Mouse (Mus musculus) hindbrain, embryonic 10.5 days (tissue): ENCODE data around the gene Ring1. TPM values are rescaled to one million over a fixed set of nuclear protein-coding genes. Genes with fewer than 3 reads are reported as not detected.
"Not testable (repeated sequence)": the region's sequence is repeated elsewhere in the genome, so short reads cannot be mapped to it uniquely, and the experiment has no call there.

ENCODE experiments used
- DNase-seq: peaks from one replicate; pipeline ENCODE4 v3.0.0-alpha.2; 2017; ENCODE audit warnings: low spot score
- H3K27ac ChIP-seq: fragments of 300-500 bp; sonication (generic); 2 replicates; pipeline ENCODE4 v1.5.1; 2016; ENCODE audit warnings: mild to moderate bottlenecking, moderate library complexity
- H3K27me3 ChIP-seq: fragments of 300-500 bp; sonication (generic); 2 replicates; pipeline ENCODE4 v1.6.1; 2016; ENCODE audit warnings: mild to moderate bottlenecking; ENCODE audit not compliant: poor library complexity, insufficient read depth, severe bottlenecking
- H3K36me3 ChIP-seq: fragments of 300-500 bp; sonication (generic); 2 replicates; pipeline ENCODE4 v1.6.1; 2016; ENCODE audit warnings: mild to moderate bottlenecking, moderate library complexity
- H3K4me1 ChIP-seq: fragments of 300-500 bp; sonication (generic); replicated peaks from 2 replicates; pipeline ENCODE4 v1.6.1; 2016; ENCODE audit warnings: mild to moderate bottlenecking
- H3K4me3 ChIP-seq: fragments of 300-500 bp; sonication (generic); 2 replicates; pipeline ENCODE4 v1.5.1; 2016; ENCODE audit warnings: mild to moderate bottlenecking, moderate library complexity
- H3K9me3 ChIP-seq: fragments of 300-500 bp; sonication (generic); 2 replicates; pipeline ENCODE4 v1.6.1; 2016; ENCODE audit warnings: mild to moderate bottlenecking, moderate library complexity
- WGBS: fragments of 180-500 bp; shearing (Covaris S2); methylation state at CpG from one replicate; pipeline ENCODE4 v1.1.7; 2016; 5-methylcytosine and 5-hydroxymethylcytosine counted together
- polyA plus RNA-seq: library from polyadenylated mRNA; unstranded; fragments of >200 nt; fragmentation: Nextera tagmentation; extraction: Ambion mirVana; gene quantifications from 2 replicates; pipeline ENCODE4 v1.2.1, GENCODE M21; 2016

Ring1 gene
- polyA plus RNA-seq, 1 experiment from 2014 or later = 17.3 TPM

DNA sequence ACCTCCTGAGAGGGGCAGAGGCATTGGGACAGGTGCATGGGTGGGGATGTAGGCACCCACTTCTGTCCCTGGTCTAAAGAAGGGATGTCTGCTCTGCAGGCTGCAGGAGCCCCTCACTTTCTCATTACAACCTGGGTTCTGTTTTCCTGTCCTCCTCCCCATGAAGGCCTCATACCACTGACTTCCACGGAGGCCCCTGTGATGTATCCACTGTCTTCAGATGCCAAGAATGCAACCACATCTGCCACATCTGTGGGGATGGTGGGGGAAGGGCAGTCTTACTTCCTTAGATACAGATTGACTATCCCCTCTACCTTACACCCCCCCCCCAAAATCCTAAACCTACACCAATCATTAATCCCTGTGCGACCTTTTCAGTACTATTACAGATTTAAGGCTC, 1.7 kb upstream of the Ring1 start:
- Histone ChIP-seq H3K27me3 (no peaks in the 10 kb centered on the region), H3K9me3 (peaks cover 20% of the 10 kb centered on the region), H3K4me1 (peaks cover 82% of the 10 kb centered on the region), H3K27ac (peak overlapping the region; percentile 98), H3K4me3 (peak overlapping the region; percentile 74), H3K36me3 (peaks cover 54% of the 10 kb centered on the region)
- WGBS = 19% methylated on average over 2 of the region's 2 CpGs
- DNase-seq = no peak

DNA sequence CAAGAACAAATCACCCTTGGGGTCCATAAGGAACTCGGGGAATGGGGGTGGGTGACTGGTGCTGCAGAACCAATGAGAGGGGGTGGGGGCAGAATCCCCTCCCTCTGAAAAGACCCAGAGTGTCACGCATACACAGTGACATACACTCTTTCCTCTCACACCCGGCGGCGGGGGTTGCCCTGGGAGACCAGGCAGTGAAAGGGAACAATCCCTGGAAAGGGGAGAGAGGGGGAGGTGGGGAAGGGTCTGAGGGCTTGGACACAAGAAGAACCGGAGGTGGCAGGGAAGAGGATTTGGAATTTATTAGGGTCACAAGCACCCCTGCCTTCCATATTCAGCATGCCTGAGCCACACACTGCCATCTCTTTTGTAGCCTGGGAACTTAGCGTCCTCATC, 1.3 kb upstream of the Ring1 start:
- Histone ChIP-seq H3K4me1 (peaks cover 79% of the 10 kb centered on the region), H3K4me3 (peak overlapping the region; percentile 74), H3K36me3 (peaks cover 58% of the 10 kb centered on the region), H3K9me3 (peaks cover 25% of the 10 kb centered on the region), H3K27me3 (no peaks in the 10 kb centered on the region), H3K27ac (peak overlapping the region; percentile 98)
- peak; percentile 96 for DNase-seq
- under 1% methylated on average over 7 of the region's 7 CpGs for WGBS

DNA sequence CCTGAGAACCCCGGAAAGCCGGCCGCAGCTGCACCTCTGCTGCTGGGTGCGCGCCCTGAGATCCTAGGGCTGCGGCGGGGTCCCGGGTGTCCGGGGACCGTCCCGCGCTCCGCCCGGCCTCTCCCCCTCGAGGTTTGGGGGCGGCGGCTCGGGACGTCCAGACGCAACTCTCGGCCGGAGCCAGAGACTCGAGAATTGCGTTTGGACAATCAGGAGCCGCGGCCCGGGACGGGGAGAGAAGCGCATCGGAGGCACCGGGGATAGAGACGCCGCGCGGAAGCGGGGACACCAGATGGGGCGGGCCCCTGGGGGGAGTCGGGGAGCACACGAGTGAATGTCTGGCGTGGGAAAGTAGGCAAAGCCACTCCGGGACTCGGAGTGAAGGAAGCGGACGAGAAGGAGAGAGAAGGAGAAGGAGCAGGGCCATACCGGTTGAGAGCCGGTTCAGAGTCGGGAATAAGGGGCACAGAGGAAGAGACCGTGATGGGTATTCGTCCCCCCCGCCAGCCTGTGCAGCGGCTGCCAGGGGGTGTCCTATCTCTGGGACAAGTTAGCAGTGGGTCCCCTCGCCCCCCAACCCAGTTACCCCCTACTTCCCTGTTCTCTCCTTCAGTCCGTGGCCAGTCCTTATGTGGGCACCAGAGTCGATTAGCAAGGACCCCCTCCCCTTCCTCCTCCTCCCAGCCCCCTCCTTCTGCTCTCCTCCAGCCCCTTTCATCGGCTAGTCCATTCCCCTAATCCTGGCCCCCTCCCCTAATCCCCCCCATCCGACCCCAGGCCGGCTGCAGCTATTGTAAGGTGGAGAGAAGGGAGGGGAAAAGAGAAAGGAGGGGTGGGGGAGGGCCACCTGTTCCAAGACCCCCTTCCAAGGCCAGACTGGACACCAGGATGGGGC, 628 bp upstream of the Ring1 start:
- H3K36me3 ChIP-seq = peaks cover 61% of the 10 kb centered on the region
- under 1% methylated on average over 57 of the region's 57 CpGs for WGBS

DNA sequence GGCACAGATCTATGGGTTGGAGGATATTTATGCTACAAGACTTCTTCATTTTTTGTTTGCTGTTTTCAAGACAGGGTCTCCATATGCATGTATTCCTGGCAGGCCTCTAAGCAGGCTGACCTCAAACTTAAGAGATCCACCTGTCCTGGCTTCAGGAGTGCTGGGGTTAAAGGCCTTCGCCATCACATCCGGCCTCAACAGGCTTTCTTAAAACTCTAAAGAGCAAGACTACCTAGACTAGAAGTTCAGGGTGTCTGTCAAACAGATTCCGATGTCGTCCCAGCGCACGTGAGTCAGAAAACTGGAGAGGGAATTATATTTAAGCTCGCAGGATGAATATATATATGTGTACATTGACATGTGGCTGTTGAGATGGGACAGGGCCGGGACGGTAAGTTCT, 802 bp downstream of the Ring1 start:
- H3K27me3 ChIP-seq = no peaks in the 10 kb centered on the region

More for the DNA sequence above, 628 bp upstream of the Ring1 start:
- H3K4me1 ChIP-seq = peaks cover 72% of the 10 kb centered on the region
- H3K27me3 ChIP-seq = no peaks in the 10 kb centered on the region
- peak overlapping the region; percentile 98 for H3K27ac ChIP-seq
- peak overlapping the region; percentile 74 for H3K4me3 ChIP-seq
- peaks cover 31% of the 10 kb centered on the region for H3K9me3 ChIP-seq
- peak; percentile 90 for DNase-seq

DNA sequence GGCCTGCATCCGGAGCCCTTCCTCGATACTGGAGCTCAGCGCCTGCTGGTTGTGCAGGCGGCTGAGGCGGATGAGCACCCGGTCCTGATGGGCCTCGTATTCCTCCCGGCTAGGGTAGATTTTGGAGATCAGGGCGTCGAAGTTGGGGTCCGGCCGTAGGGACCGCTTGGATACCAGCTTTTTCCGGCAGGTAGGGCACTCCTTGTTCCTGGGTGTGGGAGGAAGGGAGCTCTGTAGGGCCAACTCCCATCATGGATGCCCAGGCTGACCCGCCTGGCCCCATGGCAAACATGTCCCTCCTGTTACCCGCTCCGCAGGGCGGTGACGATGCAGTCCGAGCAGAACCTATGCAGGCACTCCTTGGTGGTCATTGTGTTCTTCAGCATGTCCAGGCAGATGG, 1.5 kb downstream of the Ring1 start:
- peak overlapping the region; percentile 74 for H3K4me3 ChIP-seq
- peaks cover 54% of the 10 kb centered on the region for H3K36me3 ChIP-seq
- peak overlapping the region; percentile 98; the same call in 1 of the 2 replicates for H3K27ac ChIP-seq
- WGBS = 94% methylated on average over 20 of the region's 20 CpGs
- no peak for DNase-seq
- H3K9me3 ChIP-seq = peaks cover 43% of the 10 kb centered on the region
- no peaks in the 10 kb centered on the region for H3K27me3 ChIP-seq
- peaks cover 51% of the 10 kb centered on the region for H3K4me1 ChIP-seq

More for the DNA sequence above, 802 bp downstream of the Ring1 start:
- H3K4me3 ChIP-seq = peak overlapping the region; percentile 74
- H3K36me3 ChIP-seq = peaks cover 59% of the 10 kb centered on the region
- H3K9me3 ChIP-seq = peaks cover 43% of the 10 kb centered on the region
- WGBS = 70% methylated on average over 9 of the region's 9 CpGs
- H3K4me1 ChIP-seq = peaks cover 58% of the 10 kb centered on the region
- H3K27ac ChIP-seq = peak overlapping the region; percentile 98
- no peak for DNase-seq

DNA sequence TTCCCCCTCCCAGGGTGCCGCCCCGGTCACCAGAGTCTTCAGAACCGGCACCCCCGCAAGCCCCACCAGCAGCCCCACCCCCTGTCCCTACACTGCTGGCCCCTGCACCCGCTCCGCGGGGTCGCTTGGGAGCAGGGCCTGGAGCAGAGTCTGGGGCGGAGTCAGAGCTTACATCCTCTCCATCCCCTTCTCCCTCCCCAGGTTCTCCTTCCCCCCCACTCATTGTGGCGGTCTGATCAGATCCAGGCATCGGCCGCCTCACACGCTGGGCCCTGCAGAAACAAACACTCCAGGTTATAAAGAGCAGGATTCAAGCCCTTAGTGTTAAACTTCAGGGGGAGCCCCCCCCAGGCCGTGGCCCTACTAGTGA, 2.1 kb downstream of the Ring1 start:
- Histone ChIP-seq H3K4me3 (peak overlapping the region; percentile 74; the same call in 1 of the 2 replicates), H3K4me1 (peaks cover 45% of the 10 kb centered on the region), H3K9me3 (peaks cover 43% of the 10 kb centered on the region), H3K27ac (0 out of 2 replicates have a peak overlapping the region, but pooled peaks have one; percentile 56), H3K27me3 (no peaks in the 10 kb centered on the region), H3K36me3 (peaks cover 52% of the 10 kb centered on the region)
- no peak for DNase-seq
- WGBS = 95% methylated on average over 14 of the region's 14 CpGs

DNA sequence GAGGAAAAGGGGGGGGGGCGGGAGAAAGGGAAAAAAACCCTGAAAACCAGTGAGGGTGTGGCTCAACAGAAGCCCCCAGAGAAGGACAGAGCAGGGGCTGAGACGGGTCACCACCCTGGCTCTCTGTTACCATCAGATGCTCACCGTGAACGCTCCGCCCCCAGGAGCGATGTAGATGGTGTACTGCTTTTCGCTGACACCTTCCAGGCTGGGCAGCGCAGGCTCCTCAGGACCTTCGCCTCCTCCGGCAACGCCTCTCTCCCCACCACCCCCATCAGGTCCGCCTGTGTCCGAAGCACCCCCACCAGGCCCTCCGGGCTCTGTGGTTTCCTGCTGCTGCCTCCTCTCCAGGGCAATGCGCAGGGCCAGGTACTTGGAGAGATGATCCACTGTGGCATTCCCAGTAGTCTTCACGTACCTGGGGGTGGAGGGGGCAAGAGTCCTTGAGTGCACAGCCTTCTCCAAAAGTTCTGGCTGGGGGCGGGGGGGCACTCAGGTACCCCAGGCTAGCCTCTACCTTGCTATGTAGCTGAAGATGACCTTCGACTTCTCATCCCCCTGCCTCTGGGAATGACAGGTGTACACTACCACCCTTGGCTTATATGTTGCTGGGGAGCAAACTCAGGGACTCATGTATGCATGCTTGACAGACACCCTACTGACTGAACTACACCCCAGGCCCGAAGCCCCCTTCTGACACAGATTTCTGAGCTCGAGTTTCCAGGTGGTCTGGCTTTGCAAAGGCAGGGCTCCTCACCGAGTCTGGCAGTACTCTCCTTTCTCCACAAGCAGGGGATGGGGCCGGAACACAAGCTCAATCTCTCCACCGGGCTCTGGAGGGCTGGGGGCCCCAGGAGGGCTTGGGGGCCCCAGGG, 2.7 kb downstream of the Ring1 start:
- H3K4me3 ChIP-seq = peak overlapping the region; percentile 74
- peaks cover 43% of the 10 kb centered on the region for H3K9me3 ChIP-seq
- WGBS = 96% methylated on average over 23 of the region's 23 CpGs
- no peak for DNase-seq
- peaks cover 55% of the 10 kb centered on the region for H3K36me3 ChIP-seq
- no peaks in the 10 kb centered on the region for H3K27me3 ChIP-seq
- H3K27ac ChIP-seq = 0 out of 2 replicates have a peak overlapping the region, but pooled peaks have one; percentile 56
- H3K4me1 ChIP-seq = peaks cover 39% of the 10 kb centered on the region

DNA sequence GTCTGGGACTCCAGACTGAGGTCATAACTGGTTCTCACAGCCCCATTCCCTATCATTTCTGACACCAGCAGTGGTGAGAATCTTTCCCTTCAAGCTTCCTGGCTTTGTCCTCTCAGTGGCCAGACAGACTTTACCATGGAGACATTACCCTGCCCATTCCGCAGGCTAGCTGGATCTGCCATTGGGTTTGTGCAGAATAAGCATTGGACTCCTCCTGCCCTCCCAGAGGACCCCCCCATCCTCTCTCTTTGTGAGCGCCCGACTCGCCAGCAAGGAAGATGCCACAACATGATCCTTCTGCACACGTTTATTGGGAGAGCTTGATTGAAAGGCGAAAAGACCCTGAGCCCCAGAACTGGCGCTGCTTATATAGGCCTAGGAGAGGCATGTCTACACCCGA, 11.0 kb downstream of the Ring1 start:
- no peak overlapping the region for H3K4me3 ChIP-seq
- no peak overlapping the region for H3K27ac ChIP-seq
- H3K9me3 ChIP-seq = peaks cover 18% of the 10 kb centered on the region
- 94% methylated on average over 8 of the region's 8 CpGs for WGBS
- no peak for DNase-seq
- no peaks in the 10 kb centered on the region for H3K27me3 ChIP-seq
- H3K36me3 ChIP-seq = peaks cover 43% of the 10 kb centered on the region
- H3K4me1 ChIP-seq = no peaks in the 10 kb centered on the region

DNA sequence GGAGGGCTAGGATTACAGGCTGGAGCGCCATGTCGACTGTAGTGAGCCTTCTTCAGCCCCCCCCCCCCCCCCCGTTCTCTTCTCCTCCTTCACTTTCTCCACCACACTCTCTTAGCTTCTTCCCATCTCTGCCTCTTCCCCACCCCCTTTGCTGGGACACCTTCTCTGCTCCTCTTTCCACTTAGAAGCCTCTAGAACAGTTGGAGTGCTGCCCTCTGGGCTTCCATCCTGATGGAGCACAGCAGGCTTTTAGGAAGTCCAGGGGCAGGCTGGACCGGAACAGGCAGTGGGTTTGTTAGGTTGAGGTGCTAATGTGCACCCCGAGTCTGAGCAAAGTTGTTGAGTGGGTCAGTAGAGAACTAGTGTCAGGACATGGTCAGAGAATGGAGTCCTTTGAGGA, 14.3 kb downstream of the Ring1 start:
- Histone ChIP-seq H3K4me1 (no peaks in the 10 kb centered on the region), H3K36me3 (peaks cover 21% of the 10 kb centered on the region), H3K27me3 (0 out of 2 replicates have a peak, but pooled peaks cover 4% of the 10 kb centered on the region), H3K9me3 (peaks cover 13% of the 10 kb centered on the region), H3K4me3 (no peak overlapping the region), H3K27ac (no peak overlapping the region)
- no peak for DNase-seq
- WGBS = 71% methylated on average over 5 of the region's 5 CpGs

DNA sequence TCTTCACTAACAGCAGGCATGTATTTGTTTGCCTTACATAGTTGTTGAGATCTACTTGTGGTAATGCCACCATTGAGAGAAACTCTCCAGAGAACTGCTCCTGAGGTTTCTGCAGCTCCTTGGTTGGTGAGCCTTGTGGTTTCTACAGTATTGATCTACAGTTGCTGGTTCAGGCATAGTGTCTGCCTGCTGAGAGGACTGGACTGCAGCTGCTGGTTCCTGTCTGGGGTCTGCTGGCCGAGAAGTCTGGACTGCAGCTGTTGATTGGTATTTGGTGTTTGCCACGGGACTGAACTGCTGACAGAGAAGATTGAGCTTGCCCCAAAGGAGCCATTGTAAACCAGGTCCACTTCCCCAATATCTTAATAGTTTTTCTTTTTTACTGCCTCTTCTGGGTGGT, 17.9 kb downstream of the Ring1 start:
- no peak overlapping the region for H3K27ac ChIP-seq
- H3K4me1 ChIP-seq = 0 out of 2 replicates have a peak, but pooled peaks cover 2% of the 10 kb centered on the region
- 65% methylated on average over 2 of the region's 2 CpGs for WGBS
- H3K36me3 ChIP-seq = no peaks in the 10 kb centered on the region
- no peak overlapping the region for H3K4me3 ChIP-seq
- H3K27me3 ChIP-seq = peaks cover 13% of the 10 kb centered on the region
- 0 out of 2 replicates have a peak, but pooled peaks cover 3% of the 10 kb centered on the region for H3K9me3 ChIP-seq
- DNase-seq = no peak

DNA sequence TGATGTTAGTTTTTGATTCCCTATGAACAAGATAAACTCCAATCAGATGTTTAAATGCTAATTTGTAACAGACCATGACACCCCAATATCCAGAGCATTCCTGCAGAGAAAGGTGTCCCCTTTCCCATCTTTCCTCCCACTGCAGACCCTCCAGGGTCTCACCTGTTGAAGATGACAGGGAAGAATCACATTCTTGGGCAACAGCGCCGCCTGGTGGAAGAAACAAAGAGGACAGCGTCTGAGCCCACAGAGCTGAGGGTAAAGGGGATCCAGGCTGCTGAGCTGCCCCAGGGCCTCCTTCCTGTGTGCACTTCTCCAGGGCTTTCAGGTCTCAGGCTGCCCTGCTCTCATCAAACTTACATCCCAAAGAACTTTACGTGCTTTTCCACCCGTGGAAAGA, 21.1 kb downstream of the Ring1 start:
- peak; percentile 68 for DNase-seq
- H3K27ac ChIP-seq = no peak overlapping the region
- 6% methylated on average over 5 of the region's 5 CpGs for WGBS
- 0 out of 2 replicates have a peak, but pooled peaks cover 3% of the 10 kb centered on the region for H3K9me3 ChIP-seq
- H3K27me3 ChIP-seq = peaks cover 45% of the 10 kb centered on the region
- no peak overlapping the region for H3K4me3 ChIP-seq
- no peaks in the 10 kb centered on the region for H3K36me3 ChIP-seq
- H3K4me1 ChIP-seq = peaks cover 19% of the 10 kb centered on the region

DNA sequence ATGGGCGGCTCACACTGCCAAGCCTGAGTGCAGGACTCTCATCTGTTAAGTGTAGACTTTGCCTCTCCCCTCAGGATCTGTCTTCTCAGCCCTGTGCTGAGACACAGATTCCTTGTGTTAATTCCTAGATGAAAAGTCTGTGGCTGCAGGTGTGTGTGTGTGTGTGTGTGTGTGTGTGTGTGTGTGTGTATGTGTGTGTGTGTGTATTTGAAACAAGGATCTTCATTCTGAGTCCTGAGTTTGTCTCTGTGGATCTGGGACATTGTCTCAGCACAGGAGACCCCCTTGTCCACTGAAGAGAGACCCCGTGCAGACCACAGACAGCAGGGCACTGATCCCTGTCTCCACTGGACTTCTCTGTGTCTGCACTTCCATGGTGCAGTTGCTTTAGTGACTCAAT, 23.7 kb downstream of the Ring1 start:
- H3K4me1 ChIP-seq = peaks cover 19% of the 10 kb centered on the region
- not testable (repeated sequence) for H3K27ac ChIP-seq, DNase-seq, H3K36me3 ChIP-seq, H3K9me3 ChIP-seq
- 70% methylated on average over 2 of the region's 2 CpGs for WGBS
- H3K27me3 ChIP-seq = peaks cover 60% of the 10 kb centered on the region
- H3K4me3 ChIP-seq = peak overlapping the region; percentile 74; the same call in 1 of the 2 replicates
